Mouse (Mus musculus): ENCODE measurements around the gene Galc.

Gene Galc

DNA sequence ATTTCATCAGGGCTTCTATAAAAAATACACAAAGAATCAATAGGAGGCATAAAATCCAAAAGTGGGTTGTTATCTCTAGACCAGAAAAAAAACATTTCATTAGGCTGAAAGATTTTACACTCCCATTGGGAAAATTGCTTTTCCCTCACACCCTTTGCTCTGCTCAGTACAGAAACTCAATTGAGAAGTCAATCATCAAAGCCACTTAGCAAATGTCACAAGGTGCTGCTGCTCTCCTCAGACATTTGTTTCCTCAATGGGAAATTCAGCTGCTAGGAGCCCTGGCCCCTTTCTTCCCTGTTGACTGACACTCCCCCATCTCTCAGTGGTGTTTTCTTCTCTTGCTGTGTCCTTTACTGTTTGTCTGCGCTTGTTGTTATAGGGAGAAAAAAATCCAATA, 79.8 kb downstream of the Galc start:
- no peak for DNase-seq

DNA sequence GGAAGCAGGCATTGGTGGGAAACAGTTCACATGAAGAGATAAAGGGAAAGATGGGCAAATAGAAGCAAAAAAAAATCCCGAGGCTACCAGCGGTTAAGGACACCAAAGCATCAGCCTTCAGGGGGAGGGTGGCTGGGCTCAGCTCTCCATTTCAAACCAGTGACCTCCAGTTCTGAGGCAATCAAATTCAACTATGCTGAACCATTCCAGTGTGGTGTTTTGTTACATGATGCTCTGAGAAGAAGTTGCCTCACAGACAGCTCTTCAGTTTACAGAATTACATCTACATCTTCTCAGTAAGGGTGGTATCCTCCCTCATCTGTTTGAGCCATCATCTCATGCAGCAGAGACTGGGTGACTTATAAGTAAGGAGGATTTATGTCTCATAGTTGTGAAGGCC, 82.6 kb downstream of the Galc start:
- DNase-seq, result no peak

DNA sequence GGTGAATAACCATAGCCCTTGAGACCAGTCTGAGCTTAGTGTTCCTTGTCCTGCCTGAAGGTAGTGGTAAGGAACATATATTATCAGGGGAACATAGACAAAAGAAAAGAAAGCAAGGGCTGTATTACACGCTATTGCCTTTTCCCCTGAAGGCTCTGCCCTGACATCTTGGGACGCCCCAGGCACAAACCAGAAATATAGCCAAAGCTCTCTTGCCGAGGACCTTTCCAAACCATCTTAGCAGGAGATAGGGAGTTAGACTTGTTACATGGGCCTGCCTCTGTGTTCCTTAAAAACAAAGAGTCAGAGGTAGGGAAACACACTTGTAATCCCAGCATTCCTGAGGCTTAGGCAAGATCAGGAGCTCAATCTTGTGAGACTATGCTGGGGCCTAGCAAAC, 97.4 kb downstream of the Galc start:
- DNase-seq, result no peak

DNA sequence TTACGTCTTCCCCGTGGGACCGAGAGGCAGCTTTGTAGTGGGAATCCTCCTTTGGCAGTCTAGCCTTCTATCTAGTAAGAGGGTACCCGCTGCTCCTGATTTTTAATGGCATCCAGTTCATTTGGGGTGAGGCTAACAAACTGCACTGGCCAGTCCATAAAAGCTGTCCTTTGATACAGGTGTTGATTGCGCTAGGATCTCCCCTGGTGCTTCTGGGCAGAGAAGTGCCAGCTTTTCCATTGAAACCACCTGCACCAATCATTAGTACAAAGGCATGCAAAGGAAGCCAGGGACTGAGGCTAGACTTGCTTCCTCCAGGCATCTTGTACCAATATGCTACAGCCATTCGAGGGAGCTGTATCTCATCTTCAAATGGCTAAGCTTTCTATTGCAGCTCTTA, 98.4 kb downstream of the Galc start:
- no peak for DNase-seq
